Mouse (Mus musculus): Measurements from ENCODE around the gene Pramel5.
"Not testable (repeated sequence)": the region's sequence is repeated elsewhere in the genome, so short reads cannot be mapped to it uniquely, and the experiment has no call there.

DNA sequence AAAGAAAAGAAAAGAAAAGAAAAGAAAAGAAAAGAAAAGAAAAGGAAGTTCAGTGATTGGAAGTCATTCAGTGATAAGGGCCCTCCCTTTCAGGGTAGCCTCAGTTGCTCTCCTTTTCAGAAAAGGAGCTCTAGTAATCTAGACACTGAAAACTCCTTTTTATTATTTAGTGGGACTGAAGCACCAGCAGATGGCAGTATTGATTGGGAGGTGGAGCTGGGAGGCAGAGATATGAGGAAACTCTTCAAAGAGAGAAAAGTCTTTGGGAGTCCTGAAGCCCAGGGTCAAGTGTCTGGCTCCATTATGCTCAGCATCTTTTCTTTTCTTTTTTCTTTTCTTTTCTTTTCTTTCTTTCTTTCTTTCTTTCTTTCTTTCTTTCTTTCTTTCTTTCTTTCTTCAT is 25.5 kb downstream of the Pramel5 start:
- not testable (repeated sequence) for TF ChIP-seq POLR2A (IDR thresholded peaks at IDR 0.05; ENCODE audit: borderline replicate concordance, control insufficient read depth, low read depth, low read length); CTCF (IDR thresholded peaks at IDR 0.05; ENCODE audit: control insufficient read depth, insufficient read depth, low read length)
